Mouse (Mus musculus): ENCODE results near the gene Psmd10. TPM values are rescaled to one million over a fixed set of nuclear protein-coding genes. Genes with fewer than 3 reads are reported as not detected.

The Psmd10 gene
- total RNA-seq, 2 experiments from 2014 or later, result 9.3 to 9.8 TPM

Other genes with a start within 250 kb of the Psmd10 start
- not detected for gene Tex13b, start 143.3 kb downstream of the Psmd10 start, total RNA-seq (2021)
- not detected for gene Vsig1, start 49.1 kb downstream of the Psmd10 start, total RNA-seq (2021)
- gene Atg4a, start 179 bp upstream of the Psmd10 start, total RNA-seq (2021), result 10 to 100 TPM; 15.4 to 19.4 TPM